Mouse (Mus musculus) lung, postnatal 0 days (tissue): ENCODE data around the gene Ncoa1. TPM values are rescaled to one million over a fixed set of nuclear protein-coding genes. Genes with fewer than 3 reads are reported as not detected.

Source experiments
- ATAC-seq: fragments of 200-750 bp; cut with Nextera tagmentation; 2 replicates; pipeline ENCODE4 v1.8.0; 2017; ENCODE audit warnings: moderate library complexity
- DNase-seq: peaks from one replicate; pipeline ENCODE4 v3.0.0-alpha.2; 2016; ENCODE audit warnings: low spot score
- H3K27ac ChIP-seq: fragments of 300-500 bp; sonication (generic); 2 replicates; pipeline ENCODE4 v1.5.1; 2014; ENCODE audit warnings: antibody characterized with exemption, mild to moderate bottlenecking, low read length, mixed read lengths
- H3K27me3 ChIP-seq: fragments of 300-500 bp; sonication (generic); replicated peaks from 2 replicates; pipeline ENCODE4 v1.6.1; 2014; ENCODE audit warnings: low read length, mixed read lengths; ENCODE audit not compliant: insufficient read depth
- H3K36me3 ChIP-seq: fragments of 300-500 bp; sonication (generic); 2 replicates; pipeline ENCODE4 v1.6.1; 2014; ENCODE audit warnings: low read length, mixed read lengths; ENCODE audit not compliant: insufficient read depth
- H3K4me1 ChIP-seq: fragments of 300-500 bp; sonication (generic); 2 replicates; pipeline ENCODE4 v1.6.1; 2014; ENCODE audit warnings: antibody characterized with exemption, low read depth, low read length, mixed read lengths; ENCODE audit not compliant: insufficient read depth
- H3K4me2 ChIP-seq: fragments of 300-500 bp; sonication (generic); replicated peaks from 2 replicates; pipeline ENCODE4 v1.6.1; 2014; ENCODE audit warnings: low read depth, mild to moderate bottlenecking, low read length, moderate library complexity, mixed read lengths
- H3K4me3 ChIP-seq: fragments of 300-500 bp; sonication (generic); 2 replicates; pipeline ENCODE4 v1.5.1; 2014; ENCODE audit warnings: low read depth, low read length
- H3K9ac ChIP-seq: fragments of 300-500 bp; sonication (generic); replicated peaks from 2 replicates; pipeline ENCODE4 v1.6.1; 2014; ENCODE audit warnings: low read depth, mild to moderate bottlenecking
- H3K9me3 ChIP-seq: fragments of 300-500 bp; sonication (generic); 2 replicates; pipeline ENCODE4 v1.6.1; 2016; ENCODE audit warnings: low read length, mixed read lengths
- CTCF ChIP-seq: IDR thresholded peaks from 2 replicates; pipeline ENCODE4 v1.5.1; 2016; ENCODE audit warnings: antibody characterized with exemption, mild to moderate bottlenecking
- EP300 ChIP-seq: IDR thresholded peaks from 2 replicates; pipeline ENCODE4 v1.6.1; 2016; ENCODE audit warnings: antibody characterized with exemption, mild to moderate bottlenecking, control low read depth
- WGBS: fragments of 180-500 bp; shearing (Covaris S2); extraction: QIAGEN DNeasy Blood & Tissue Kit; methylation state at CpG from one replicate; pipeline ENCODE4 v1.1.7; 2014; 5-methylcytosine and 5-hydroxymethylcytosine counted together
- polyA plus RNA-seq: library from polyadenylated mRNA; unstranded; fragments of >200 nt; fragmentation: Nextera tagmentation; extraction: Ambion mirVana; gene quantifications from 2 replicates; pipeline ENCODE4 v1.2.1, GENCODE M21; 2015

Ncoa1 gene
- polyA plus RNA-seq, 1 experiment from 2014 or later: 9.6 TPM

DNA sequence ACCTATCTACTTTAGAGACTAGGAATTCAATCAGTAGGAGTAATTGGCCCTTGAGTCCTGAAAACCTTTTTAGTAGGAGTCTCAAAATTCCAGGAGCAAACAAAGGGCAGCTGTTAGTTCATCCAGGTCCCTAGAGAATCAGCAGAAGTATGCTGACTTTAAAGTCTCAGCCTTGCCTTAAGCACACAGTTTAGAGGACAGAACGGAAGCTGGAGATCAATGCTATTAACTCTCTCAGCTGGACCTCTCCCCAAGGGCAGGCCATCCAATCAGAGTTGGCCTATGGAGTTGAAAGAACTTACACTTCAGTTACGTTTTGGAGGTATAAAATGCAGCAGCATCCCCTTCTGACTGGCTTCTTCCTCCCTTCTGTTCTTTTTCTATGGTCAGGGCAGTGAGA is 154.8 kb downstream of the Ncoa1 start:
- Histone ChIP-seq H3K9me3 (no peaks in the 10 kb centered on the region), H3K9ac (no peak overlapping the region), H3K4me1 (no peaks in the 10 kb centered on the region), H3K27ac (no peak overlapping the region), H3K36me3 (no peaks in the 10 kb centered on the region), H3K4me3 (no peak overlapping the region), H3K4me2 (no peak overlapping the region), H3K27me3 (no peaks in the 10 kb centered on the region)
- no peak for TF ChIP-seq CTCF
- no peak for DNase-seq
- 43% methylated on average over 2 of the region's 2 CpGs for WGBS
- no peak for ATAC-seq

DNA sequence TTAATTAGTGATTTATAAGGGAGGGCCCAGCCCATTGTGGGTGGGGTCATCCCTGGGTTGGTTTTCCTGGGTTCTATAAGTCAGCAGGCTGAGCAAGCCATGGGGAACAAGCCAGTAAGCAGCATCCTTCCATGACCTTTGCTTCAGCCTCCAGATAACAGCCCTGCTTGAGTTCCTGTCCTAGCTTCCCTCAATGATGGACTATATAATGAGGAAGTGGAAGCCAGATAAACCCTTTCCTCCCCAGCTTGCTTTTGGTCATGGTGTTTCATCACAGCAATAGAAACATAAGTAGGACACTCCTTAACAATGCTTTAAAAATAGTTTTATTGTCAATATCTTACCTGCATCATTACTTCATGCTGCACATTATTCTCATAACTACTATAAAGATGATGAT is 163.2 kb downstream of the Ncoa1 start:
- no peak overlapping the region for H3K4me2 ChIP-seq
- H3K4me1 ChIP-seq: no peaks in the 10 kb centered on the region
- TF ChIP-seq CTCF (no peak), EP300 (no peak)
- no peaks in the 10 kb centered on the region for H3K36me3 ChIP-seq
- H3K27ac ChIP-seq: no peak overlapping the region
- ATAC-seq (no peak), DNase-seq (no peak)
- no peaks in the 10 kb centered on the region for H3K9me3 ChIP-seq
- no peak overlapping the region for H3K9ac ChIP-seq
- H3K4me3 ChIP-seq: no peak overlapping the region
- no peaks in the 10 kb centered on the region for H3K27me3 ChIP-seq

DNA sequence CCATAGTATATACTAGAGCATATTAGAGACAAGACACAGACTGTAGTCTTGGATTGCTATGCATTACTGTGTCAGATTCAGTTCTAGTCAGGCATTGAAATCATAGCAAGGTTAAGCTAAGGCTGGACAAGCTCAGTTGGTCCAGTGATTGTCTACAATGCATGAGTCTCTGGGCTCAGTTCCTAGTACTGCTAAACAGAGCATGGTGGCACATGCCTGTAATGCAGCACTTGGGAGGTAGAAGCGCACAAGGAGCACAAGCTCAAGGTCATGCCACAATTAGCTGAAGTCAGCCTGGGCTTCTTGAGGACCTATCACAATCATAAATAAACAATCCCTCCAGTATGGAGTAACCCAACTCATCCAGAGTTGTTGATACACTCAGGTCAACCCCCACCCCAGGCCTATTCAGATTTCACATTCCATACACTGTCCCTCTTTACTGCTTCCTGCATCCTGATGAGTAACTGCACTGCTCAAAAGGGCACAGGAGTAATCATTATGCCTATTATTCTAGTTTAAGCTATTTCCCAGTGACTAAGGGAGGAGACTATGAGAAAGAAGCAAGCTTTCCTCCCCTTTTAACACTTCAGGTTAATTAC is 170.2 kb downstream of the Ncoa1 start:
- Histone ChIP-seq H3K4me1 (no peaks in the 10 kb centered on the region), H3K4me2 (no peak overlapping the region), H3K27me3 (no peaks in the 10 kb centered on the region), H3K27ac (no peak overlapping the region), H3K36me3 (no peaks in the 10 kb centered on the region), H3K9ac (no peak overlapping the region), H3K9me3 (no peaks in the 10 kb centered on the region), H3K4me3 (no peak overlapping the region)
- TF ChIP-seq CTCF (no peak), EP300 (no peak)
- DNase-seq: no peak
- ATAC-seq: no peak
- WGBS: 78% methylated on average over 1 of the region's 1 CpGs

DNA sequence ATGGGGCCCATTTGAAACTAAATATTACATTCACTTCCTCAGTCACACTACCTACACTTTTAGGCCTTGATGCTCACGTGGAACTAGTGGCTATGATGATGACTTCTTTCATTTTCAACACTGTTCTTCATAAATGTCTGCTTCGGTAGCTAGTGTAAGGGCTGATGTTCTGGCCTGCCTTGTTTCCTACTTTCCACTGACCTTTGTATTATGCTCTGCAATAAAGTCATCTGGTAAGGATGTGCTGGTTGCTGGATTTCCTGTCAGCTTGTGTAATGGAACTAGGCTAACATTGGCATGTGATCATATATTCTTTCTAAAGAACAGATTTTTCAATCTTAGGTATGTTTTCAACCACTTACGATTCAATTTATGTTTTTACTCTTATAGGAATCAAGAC is 177.7 kb downstream of the Ncoa1 start:
- H3K9me3 ChIP-seq: no peaks in the 10 kb centered on the region
- no peak overlapping the region for H3K9ac ChIP-seq
- H3K27me3 ChIP-seq: no peaks in the 10 kb centered on the region
- DNase-seq (no peak), ATAC-seq (no peak)
- no peak overlapping the region for H3K4me2 ChIP-seq
- 80% methylated on average over 3 of the region's 3 CpGs for WGBS
- H3K27ac ChIP-seq: no peak overlapping the region
- TF ChIP-seq CTCF (no peak), EP300 (no peak)
- H3K4me3 ChIP-seq: no peak overlapping the region
- no peaks in the 10 kb centered on the region for H3K4me1 ChIP-seq
- H3K36me3 ChIP-seq: no peaks in the 10 kb centered on the region

DNA sequence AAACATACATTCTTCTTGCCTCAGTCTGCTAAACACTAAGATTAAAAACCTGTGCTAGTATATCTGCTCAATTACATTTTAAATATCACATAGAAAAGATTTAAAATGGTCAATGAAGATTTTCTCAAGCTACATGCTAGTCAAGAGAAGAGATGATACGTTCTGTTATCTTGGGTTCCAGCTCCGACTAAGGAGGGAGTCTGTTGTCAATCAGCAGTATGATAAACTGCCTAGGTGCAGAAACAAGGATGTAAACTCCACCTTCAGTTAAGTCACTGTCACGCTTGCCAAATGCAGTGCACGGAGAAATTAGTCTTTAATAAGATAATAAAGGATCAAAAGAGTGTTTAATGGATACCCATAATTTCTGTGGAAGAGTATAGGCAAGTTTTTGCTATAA is 178.4 kb downstream of the Ncoa1 start:
- 87% methylated on average over 4 of the region's 4 CpGs for WGBS
- ATAC-seq (no peak), DNase-seq (no peak)
- Histone ChIP-seq H3K27ac (no peak overlapping the region), H3K9ac (no peak overlapping the region), H3K9me3 (no peaks in the 10 kb centered on the region), H3K4me1 (no peaks in the 10 kb centered on the region), H3K27me3 (no peaks in the 10 kb centered on the region), H3K4me2 (no peak overlapping the region), H3K4me3 (no peak overlapping the region), H3K36me3 (no peaks in the 10 kb centered on the region)
- TF ChIP-seq CTCF (no peak), EP300 (no peak)

DNA sequence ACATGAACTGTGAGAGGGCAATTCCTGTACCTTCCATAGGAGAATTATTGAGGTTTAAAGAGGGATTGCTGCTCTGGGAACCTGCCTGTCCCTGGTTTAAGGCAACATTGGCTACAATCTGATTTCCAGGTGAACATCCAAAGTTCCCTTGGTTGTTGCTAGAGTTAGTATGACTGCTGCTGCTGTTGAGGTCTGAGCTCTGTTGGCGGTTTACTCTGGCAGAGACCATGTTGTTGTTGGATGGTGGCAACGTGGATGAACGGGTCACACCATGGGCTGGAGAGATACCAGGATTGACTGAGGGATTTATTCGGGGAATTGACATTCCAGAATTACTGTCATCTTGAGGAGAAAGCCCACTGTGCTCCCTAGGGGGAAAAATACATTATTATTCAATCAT is 181.1 kb downstream of the Ncoa1 start:
- Histone ChIP-seq H3K27ac (no peak overlapping the region), H3K9me3 (no peaks in the 10 kb centered on the region), H3K4me1 (no peaks in the 10 kb centered on the region), H3K4me3 (no peak overlapping the region), H3K27me3 (no peaks in the 10 kb centered on the region), H3K9ac (no peak overlapping the region), H3K36me3 (no peaks in the 10 kb centered on the region), H3K4me2 (no peak overlapping the region)
- 85% methylated on average over 4 of the region's 4 CpGs for WGBS
- DNase-seq: no peak
- TF ChIP-seq EP300 (no peak), CTCF (no peak)
- ATAC-seq: no peak

DNA sequence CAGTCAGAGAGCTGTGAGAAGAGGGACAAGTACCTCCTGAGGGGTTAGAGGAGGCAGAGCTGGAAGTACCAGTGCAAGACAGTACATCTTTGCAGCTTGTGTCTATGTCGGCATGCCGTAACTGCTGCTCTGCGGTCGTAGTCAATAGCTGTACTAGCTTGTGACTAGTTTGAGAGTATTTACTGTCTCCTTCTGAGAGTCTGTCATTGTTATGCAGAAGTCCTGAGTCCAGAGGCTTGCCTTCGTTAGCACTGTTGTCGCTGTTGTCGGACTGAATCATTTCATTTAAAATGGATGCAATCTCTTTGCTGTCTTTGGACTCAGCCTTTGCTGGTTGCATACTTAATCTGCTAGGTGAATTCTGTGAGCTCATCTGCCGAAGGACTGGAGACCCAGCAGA is 181.7 kb downstream of the Ncoa1 start:
- Histone ChIP-seq H3K36me3 (no peaks in the 10 kb centered on the region), H3K27me3 (no peaks in the 10 kb centered on the region), H3K9ac (no peak overlapping the region), H3K4me3 (no peak overlapping the region), H3K4me1 (no peaks in the 10 kb centered on the region), H3K27ac (no peak overlapping the region), H3K9me3 (no peaks in the 10 kb centered on the region), H3K4me2 (no peak overlapping the region)
- WGBS: 83% methylated on average over 8 of the region's 8 CpGs
- DNase-seq: no peak
- no peak for ATAC-seq
- TF ChIP-seq CTCF (no peak), EP300 (no peak)
